Mouse (Mus musculus) heart, embryonic 13.5 days (tissue): ENCODE data around the gene Chrna1. TPM values are rescaled to one million over a fixed set of nuclear protein-coding genes. Genes with fewer than 3 reads are reported as not detected.

Experiments used
- ATAC-seq: fragments of 200-750 bp; cut with Nextera tagmentation; 2 replicates; pipeline ENCODE4 v1.8.0; 2017; ENCODE audit warnings: moderate TSS enrichment; ENCODE audit not compliant: insufficient number of reproducible peaks, low FRiP score, low TSS enrichment; ENCODE audit errors: extremely low read depth
- H3K27ac ChIP-seq: fragments of 300-500 bp; sonication (generic); replicated peaks from 2 replicates; pipeline ENCODE4 v1.5.1; 2015; ENCODE audit warnings: moderate library complexity, mild to moderate bottlenecking, inconsistent platforms
- H3K27me3 ChIP-seq: fragments of 300-500 bp; sonication (generic); replicated peaks from 2 replicates; pipeline ENCODE4 v1.6.1; 2015; ENCODE audit warnings: mild to moderate bottlenecking, inconsistent platforms
- H3K36me3 ChIP-seq: fragments of 300-500 bp; sonication (generic); 2 replicates; pipeline ENCODE4 v1.6.1; 2015; ENCODE audit warnings: mild to moderate bottlenecking, inconsistent platforms
- H3K4me1 ChIP-seq: fragments of 300-500 bp; sonication (generic); 2 replicates; pipeline ENCODE4 v1.6.1; 2015; ENCODE audit warnings: inconsistent platforms
- H3K4me2 ChIP-seq: fragments of 300-500 bp; sonication (generic); 2 replicates; pipeline ENCODE4 v1.6.1; 2015; ENCODE audit warnings: inconsistent platforms, mild to moderate bottlenecking, moderate library complexity
- H3K4me3 ChIP-seq: fragments of 300-500 bp; sonication (generic); 2 replicates; pipeline ENCODE4 v1.5.1; 2015; ENCODE audit warnings: moderate library complexity, mild to moderate bottlenecking, inconsistent platforms
- H3K9ac ChIP-seq: fragments of 300-500 bp; sonication (generic); 2 replicates; pipeline ENCODE4 v1.6.1; 2015; ENCODE audit warnings: inconsistent platforms, mild to moderate bottlenecking, moderate library complexity
- H3K9me3 ChIP-seq: fragments of 300-500 bp; sonication (generic); 2 replicates; pipeline ENCODE4 v1.6.1; 2016; ENCODE audit warnings: inconsistent platforms
- WGBS: fragments of 180-500 bp; shearing (Covaris S2); methylation state at CpG from one replicate; pipeline ENCODE4 v1.1.7; 2015; ENCODE audit warnings: mixed read lengths; 5-methylcytosine and 5-hydroxymethylcytosine counted together
- polyA plus RNA-seq: library from polyadenylated mRNA; unstranded; fragments of >200 nt; fragmentation: Nextera tagmentation; extraction: Ambion mirVana; gene quantifications from 2 replicates; pipeline ENCODE4 v1.2.1, GENCODE M21; 2015

Chrna1 gene
- polyA plus RNA-seq, 1 experiment from 2014 or later: 0.15 TPM

DNA sequence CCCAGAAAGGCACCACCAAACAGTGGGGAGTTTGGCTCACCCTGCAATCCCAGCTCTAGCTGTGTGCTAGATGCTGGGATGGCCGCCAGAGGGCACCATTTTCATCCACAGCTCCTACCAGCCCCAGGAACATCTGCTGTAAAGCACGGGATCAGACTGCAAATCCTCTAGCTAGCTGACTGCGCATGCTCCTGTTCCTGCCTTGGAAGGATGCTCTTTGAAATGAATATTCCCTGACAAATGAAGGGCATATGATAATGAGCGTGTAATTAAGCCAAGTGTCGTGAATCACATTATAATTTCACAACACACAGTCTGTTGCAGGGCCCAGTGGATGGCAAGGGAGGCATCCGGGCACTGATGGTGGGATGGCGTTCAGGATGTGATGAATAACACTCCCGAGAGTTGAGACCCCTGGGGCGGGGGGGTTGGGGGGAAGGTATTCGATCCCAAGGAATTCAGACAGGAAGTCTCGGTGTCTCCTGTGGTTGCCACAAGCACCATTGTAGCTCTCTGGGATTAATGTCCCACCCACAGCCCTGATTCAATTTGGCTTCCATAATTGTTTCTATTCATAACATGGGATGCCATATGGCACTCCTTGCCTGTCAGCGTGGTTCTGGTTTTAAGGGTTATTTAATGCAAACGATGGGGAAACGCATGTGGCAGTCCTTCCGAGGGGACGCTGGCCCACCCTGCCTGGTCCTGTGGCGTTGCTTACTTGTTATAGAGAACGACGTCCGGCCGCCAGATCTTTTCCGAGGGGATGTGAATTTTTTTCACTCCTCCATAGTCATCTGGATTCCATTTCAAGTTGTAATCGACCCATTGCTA, 7.4 kb downstream of the Chrna1 start:
- H3K9me3 ChIP-seq: no peaks in the 10 kb centered on the region
- H3K4me1 ChIP-seq: peaks cover 3% of the 10 kb centered on the region
- ATAC-seq: 0 out of 2 replicates have a peak, but pooled peaks have one; percentile 37
- H3K36me3 ChIP-seq: no peaks in the 10 kb centered on the region
- peak overlapping the region; percentile 47 for H3K4me2 ChIP-seq
- peak overlapping the region; percentile 10; the same call in 1 of the 2 replicates for H3K4me3 ChIP-seq
- 0 out of 2 replicates have a peak, but pooled peaks cover 2% of the 10 kb centered on the region for H3K27me3 ChIP-seq
- no peak overlapping the region for H3K9ac ChIP-seq
- no peak overlapping the region for H3K27ac ChIP-seq
- 34% methylated on average over 23 of the region's 23 CpGs for WGBS

DNA sequence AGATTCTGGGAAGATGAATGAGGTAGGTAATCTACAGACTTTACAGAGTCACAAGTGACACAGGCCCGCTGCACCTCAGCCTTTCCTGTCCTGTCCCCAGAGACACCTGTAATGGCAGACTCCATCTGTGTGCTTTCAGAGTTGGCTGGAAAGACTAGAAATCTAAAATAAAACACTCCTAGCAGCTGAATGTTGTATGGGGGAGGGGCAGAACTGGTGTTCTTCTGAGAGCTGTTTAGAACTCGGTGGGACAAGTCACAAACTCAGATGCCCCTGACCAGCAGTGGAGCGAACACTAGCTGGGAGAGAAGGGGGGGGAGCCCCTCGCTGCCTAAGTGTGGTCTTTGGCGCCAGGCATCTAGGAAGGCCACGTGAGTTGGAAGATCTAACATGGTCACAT, 8.2 kb downstream of the Chrna1 start:
- 67% methylated on average over 6 of the region's 6 CpGs for WGBS
- Histone ChIP-seq H3K4me1 (peaks cover 3% of the 10 kb centered on the region; the same call in 1 of the 2 replicates), H3K9me3 (no peaks in the 10 kb centered on the region), H3K27me3 (0 out of 2 replicates have a peak, but pooled peaks cover 4% of the 10 kb centered on the region), H3K27ac (no peak overlapping the region), H3K4me2 (no peak overlapping the region), H3K9ac (no peak overlapping the region), H3K36me3 (no peaks in the 10 kb centered on the region), H3K4me3 (no peak overlapping the region)
- ATAC-seq: no peak

DNA sequence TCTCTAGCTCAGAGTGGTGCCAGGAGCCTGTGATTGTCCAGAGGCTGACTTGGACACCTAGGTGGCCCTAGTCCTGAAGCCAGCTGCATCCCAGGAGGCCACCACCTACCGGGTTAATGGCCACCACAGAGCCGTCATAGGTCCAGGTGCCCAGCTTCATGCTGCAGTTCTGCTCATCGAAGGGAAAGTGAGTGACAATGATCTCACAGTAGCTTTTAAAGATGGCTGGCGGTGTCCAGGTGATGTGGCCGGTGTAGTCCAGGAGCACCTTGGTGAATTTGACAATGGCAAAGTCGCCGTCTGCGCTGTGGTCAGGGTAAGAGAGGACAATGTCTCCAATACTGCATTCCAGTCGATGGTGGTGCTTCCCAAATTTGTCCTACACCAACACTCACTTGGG, 8.8 kb downstream of the Chrna1 start:
- WGBS: 89% methylated on average over 9 of the region's 9 CpGs
- ATAC-seq: no peak

DNA sequence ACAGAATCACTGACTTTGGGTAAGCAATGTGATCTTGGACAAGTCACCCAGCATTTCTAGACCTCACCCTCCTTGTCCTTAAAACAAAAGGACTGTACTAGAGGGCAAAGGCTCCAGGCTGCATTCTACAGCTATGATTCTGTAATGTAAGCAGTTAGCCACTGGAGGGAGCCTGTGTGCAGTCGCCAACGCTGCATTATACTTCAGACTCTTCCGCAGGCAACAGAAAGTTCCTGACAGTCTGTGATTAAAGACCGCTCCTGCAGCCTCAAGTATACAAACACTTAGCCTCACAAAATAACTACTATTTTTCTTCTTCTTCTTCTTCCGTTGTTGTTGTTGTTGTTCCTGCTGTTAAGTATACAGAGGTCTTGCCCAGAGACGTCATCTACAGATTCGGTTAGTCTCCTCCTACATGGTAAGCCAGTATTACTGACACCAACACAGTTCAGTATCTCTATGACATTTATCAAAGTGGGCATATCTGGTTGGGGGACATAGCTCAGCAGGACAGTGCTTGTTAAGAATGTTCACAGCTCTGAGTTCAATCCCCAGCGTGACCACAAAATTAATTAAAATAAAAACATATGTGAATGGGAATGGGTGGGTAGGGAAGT, 13.0 kb downstream of the Chrna1 start:
- 17% methylated on average over 8 of the region's 8 CpGs for WGBS
- Histone ChIP-seq H3K9me3 (no peaks in the 10 kb centered on the region), H3K4me1 (no peaks in the 10 kb centered on the region), H3K36me3 (no peaks in the 10 kb centered on the region), H3K27me3 (0 out of 2 replicates have a peak, but pooled peaks cover 4% of the 10 kb centered on the region), H3K9ac (peak overlapping the region; percentile 71), H3K27ac (no peak overlapping the region), H3K4me2 (peak overlapping the region; percentile 68), H3K4me3 (peak overlapping the region; percentile 43)
- ATAC-seq: no peak

More for the DNA sequence above, 8.8 kb downstream of the Chrna1 start:
- H3K27me3 ChIP-seq: 0 out of 2 replicates have a peak, but pooled peaks cover 4% of the 10 kb centered on the region
- H3K4me1 ChIP-seq: peaks cover 3% of the 10 kb centered on the region; the same call in 1 of the 2 replicates
- H3K4me3 ChIP-seq: no peak overlapping the region
- no peak overlapping the region for H3K4me2 ChIP-seq
- H3K27ac ChIP-seq: no peak overlapping the region
- H3K9me3 ChIP-seq: no peaks in the 10 kb centered on the region
- no peaks in the 10 kb centered on the region for H3K36me3 ChIP-seq
- H3K9ac ChIP-seq: no peak overlapping the region

DNA sequence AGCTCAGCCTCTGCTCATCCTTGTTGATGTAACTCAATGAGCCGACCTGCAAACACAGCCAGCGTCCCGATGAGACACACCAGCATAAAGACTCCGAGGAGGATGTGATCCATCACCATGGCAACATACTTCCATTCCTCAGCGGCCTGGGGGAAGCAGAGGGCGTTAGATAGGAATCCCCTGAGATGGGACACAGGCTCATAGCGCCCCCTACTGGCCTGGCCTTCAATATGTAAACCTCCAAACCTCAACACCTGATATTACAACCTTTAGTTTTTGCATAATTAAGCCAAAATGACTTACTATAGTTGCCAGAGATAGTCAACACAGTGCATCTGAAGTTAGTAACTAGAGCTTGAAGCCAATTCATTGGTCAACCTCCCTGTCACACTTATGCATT, 14.0 kb downstream of the Chrna1 start:
- H3K27ac ChIP-seq: no peak overlapping the region
- no peak overlapping the region for H3K4me2 ChIP-seq
- peaks cover 8% of the 10 kb centered on the region for H3K4me1 ChIP-seq
- no peaks in the 10 kb centered on the region for H3K9me3 ChIP-seq
- no peak overlapping the region for H3K4me3 ChIP-seq
- H3K27me3 ChIP-seq: 0 out of 2 replicates have a peak, but pooled peaks cover 4% of the 10 kb centered on the region
- no peaks in the 10 kb centered on the region for H3K36me3 ChIP-seq
- H3K9ac ChIP-seq: no peak overlapping the region
- WGBS: 18% methylated on average over 7 of the region's 7 CpGs
- no peak; the same call in 1 of the 2 replicates for ATAC-seq

DNA sequence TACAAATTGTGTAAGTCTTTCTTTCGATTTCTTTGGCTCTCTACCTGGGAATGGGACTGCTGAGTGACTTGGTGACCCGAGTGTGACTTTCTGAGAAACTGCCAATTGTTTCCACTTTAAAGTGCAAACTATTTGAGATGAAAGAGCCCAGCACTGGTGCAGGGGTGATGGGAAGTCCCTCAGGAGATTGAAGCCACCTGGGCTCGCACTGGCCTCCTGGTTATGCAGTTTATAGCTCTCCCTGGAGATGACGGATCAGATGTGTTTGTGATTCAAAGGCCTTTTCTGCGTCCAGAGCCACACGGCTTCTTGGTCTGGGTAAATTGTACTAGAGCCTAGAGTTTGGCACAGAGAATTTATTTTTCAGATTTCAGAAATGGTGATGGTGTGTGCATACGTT, 16.4 kb downstream of the Chrna1 start:
- no peaks in the 10 kb centered on the region for H3K36me3 ChIP-seq
- no peak overlapping the region for H3K9ac ChIP-seq
- H3K4me2 ChIP-seq: no peak overlapping the region
- H3K4me3 ChIP-seq: no peak overlapping the region
- no peak for ATAC-seq
- peaks cover 12% of the 10 kb centered on the region for H3K4me1 ChIP-seq
- no peak overlapping the region for H3K27ac ChIP-seq
- H3K9me3 ChIP-seq: no peaks in the 10 kb centered on the region
- 57% methylated on average over 7 of the region's 7 CpGs for WGBS
- H3K27me3 ChIP-seq: 0 out of 2 replicates have a peak, but pooled peaks cover 4% of the 10 kb centered on the region

DNA sequence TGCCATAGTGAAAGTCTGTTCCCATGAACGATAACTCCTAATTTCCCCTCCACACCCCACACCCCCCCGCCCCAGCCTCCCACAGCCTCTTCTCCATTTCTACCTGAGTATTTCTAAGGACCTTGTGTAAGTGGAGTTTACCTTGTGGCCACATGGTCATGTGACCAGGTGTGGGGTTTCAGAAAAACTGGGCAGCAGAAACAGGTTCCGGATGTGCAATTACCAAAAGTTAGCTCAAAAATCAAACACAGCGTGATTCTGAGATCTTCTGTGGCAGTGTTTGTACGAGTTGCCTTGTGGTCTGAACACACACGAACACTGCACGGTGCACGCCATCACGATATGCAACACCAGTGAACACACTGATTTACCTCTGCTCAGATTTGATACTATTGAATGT, 17.5 kb downstream of the Chrna1 start:
- Histone ChIP-seq H3K27ac (no peak overlapping the region), H3K4me3 (no peak overlapping the region), H3K4me1 (peaks cover 12% of the 10 kb centered on the region), H3K9me3 (no peaks in the 10 kb centered on the region), H3K9ac (no peak overlapping the region), H3K4me2 (no peak overlapping the region), H3K36me3 (no peaks in the 10 kb centered on the region), H3K27me3 (0 out of 2 replicates have a peak, but pooled peaks cover under 1% of the 10 kb centered on the region)
- 88% methylated on average over 9 of the region's 9 CpGs for WGBS
- ATAC-seq: no peak

DNA sequence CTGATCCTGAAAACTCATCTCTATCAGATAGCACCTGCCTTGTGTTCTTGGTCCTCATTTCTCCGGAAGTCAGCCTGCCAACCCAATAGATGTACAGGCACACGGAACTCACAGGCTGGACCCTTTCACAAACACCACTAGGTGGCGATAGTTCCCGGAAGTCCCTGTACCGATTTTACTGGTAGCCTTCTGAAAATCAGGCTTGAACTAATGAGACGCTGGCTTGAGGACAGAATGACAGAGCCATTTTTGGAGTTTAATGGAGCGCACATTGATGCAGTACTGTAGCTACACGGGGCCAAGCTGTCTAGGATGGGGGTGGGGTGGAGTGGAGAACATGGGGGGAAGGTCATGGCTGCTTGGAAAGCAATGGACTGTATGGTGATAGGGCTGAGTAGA, 18.5 kb downstream of the Chrna1 start:
- peak overlapping the region; percentile 86 for H3K4me2 ChIP-seq
- 4% methylated on average over 8 of the region's 8 CpGs for WGBS
- H3K9me3 ChIP-seq: no peaks in the 10 kb centered on the region
- peaks cover 12% of the 10 kb centered on the region for H3K4me1 ChIP-seq
- peak overlapping the region; percentile 53 for H3K4me3 ChIP-seq
- H3K27me3 ChIP-seq: no peaks in the 10 kb centered on the region
- no peak for ATAC-seq
- H3K27ac ChIP-seq: no peak overlapping the region
- no peaks in the 10 kb centered on the region for H3K36me3 ChIP-seq
- peak overlapping the region; percentile 73; the same call in 1 of the 2 replicates for H3K9ac ChIP-seq

DNA sequence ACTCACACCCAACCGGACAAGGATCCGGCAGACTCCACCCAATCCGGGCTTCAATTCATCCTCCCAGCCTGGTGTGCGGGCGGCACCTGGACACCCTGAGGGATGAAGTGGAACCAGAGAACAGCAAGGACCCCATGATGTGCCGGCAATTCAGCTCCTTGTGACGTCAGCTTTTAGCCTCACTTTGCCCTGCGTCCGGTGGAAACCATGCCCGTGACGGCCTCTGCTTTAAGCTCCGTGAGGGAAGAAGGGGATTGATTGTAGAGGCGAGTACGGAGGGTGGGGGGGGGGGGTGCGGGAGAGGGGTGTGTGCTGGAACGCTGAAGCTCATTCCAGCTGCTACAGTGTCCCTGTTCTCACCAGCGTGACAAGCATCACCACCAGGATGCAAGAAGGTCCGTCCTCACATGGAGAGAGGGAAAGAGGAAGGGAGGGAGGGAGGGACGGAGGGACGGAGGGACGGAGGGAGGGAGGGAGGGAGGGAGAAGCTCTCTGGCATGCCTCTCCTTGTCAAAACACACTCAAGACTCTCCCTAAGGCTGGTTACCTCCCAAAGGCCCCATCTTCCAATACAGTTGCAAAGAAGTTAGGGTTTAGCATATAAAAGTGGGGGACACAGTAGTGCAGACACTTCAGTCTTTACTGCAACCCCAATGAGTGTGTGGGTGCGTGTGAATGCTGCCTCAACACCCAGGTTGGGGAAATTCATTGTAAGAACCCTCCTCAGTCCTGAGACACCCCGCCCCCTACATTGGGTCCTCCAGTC, 19.1 kb downstream of the Chrna1 start:
- Histone ChIP-seq H3K9ac (peak overlapping the region; percentile 73), H3K27ac (no peak overlapping the region), H3K4me2 (peak overlapping the region; percentile 86), H3K36me3 (no peaks in the 10 kb centered on the region), H3K4me3 (peak overlapping the region; percentile 53), H3K27me3 (no peaks in the 10 kb centered on the region), H3K4me1 (peaks cover 12% of the 10 kb centered on the region), H3K9me3 (no peaks in the 10 kb centered on the region)
- under 1% methylated on average over 22 of the region's 23 CpGs for WGBS
- ATAC-seq: no peak

DNA sequence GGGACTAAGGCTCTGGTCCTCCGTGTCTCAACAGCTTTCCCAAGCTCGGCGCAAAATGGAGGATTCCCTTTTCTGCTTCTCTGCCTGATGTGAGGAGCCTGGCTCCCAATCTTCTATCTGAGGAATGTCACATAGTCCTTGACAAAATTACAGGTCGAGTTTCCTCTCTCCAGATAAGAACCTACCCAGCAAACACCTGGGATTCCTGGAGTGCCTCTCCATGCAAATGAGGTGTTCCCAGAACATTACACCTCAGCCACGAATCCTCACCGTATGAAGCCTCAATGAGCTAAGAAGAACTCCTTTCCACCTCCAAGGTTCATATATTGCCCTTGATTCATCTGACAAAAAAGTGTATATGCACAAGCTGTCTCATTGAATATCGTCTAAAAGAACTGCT, 19.7 kb downstream of the Chrna1 start:
- ATAC-seq: no peak

DNA sequence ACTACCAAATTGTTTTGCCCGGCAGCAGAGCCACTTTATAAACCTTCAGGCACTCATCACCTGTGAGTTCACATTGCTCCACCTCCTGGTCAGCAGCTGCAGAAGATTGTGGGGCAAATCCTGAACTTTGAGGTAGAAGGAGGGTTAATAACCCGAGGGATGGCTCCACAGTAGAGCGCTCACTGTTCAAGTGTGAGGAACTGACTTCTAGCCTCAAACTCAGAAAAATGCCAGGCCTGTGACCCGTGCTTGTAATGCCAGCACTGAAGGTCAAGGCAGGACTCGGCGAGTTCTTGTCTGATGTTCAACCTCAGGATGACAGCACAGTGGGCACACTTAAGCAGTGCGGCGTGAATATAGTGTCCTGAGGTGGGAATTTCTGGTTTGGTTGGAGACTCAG, 22.2 kb downstream of the Chrna1 start:
- no peaks in the 10 kb centered on the region for H3K36me3 ChIP-seq
- 71% methylated on average over 8 of the region's 8 CpGs for WGBS
- H3K4me2 ChIP-seq: no peak overlapping the region
- H3K9ac ChIP-seq: no peak overlapping the region
- H3K27me3 ChIP-seq: no peaks in the 10 kb centered on the region
- H3K4me3 ChIP-seq: no peak overlapping the region
- H3K4me1 ChIP-seq: peaks cover 12% of the 10 kb centered on the region
- H3K27ac ChIP-seq: no peak overlapping the region
- no peak for ATAC-seq
- no peaks in the 10 kb centered on the region for H3K9me3 ChIP-seq

More for the DNA sequence above, 19.7 kb downstream of the Chrna1 start:
- Histone ChIP-seq H3K4me2 (peak overlapping the region; percentile 86), H3K4me3 (peak overlapping the region; percentile 53), H3K27ac (no peak overlapping the region), H3K27me3 (no peaks in the 10 kb centered on the region), H3K36me3 (no peaks in the 10 kb centered on the region), H3K9ac (peak overlapping the region; percentile 73), H3K4me1 (peaks cover 12% of the 10 kb centered on the region), H3K9me3 (no peaks in the 10 kb centered on the region)
- WGBS: 38% methylated on average over 7 of the region's 7 CpGs
